Mouse (Mus musculus): ENCODE measurements around the gene Rgl1. TPM values are rescaled to one million over a fixed set of nuclear protein-coding genes. Genes with fewer than 3 reads are reported as not detected.

Rgl1 gene
- polyA plus RNA-seq, 1 experiment from 2014 or later, result 28.6 TPM

GRCm38 (mm10) chr1:152605895-152606625, 160.1 kb downstream of the Rgl1 start:
- H3K9me3 ChIP-seq (ENCODE audit: control insufficient read depth, low read length), result no peaks in the 10 kb centered on the region

DNA sequence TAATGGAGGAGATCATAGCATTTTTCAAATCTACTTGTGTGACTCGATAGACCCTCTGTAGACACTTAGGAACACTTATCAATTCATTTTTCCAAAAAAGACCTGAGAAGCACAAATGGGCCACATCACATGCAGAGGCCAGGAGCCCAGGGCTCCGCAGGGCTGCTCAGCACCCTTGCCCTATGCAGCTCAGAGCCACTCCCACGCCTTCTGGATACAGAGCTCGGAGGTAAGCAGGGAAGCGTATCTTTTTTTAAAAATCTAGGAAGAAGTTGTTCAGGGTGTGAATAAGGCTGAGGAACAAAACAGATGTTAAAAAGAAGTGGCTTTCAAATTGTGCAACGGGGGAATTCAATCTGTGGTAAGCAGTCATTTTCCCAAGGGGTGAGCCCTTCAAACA, 162.0 kb downstream of the Rgl1 start:
- H3K9ac ChIP-seq (ENCODE audit: low read length), result no peak overlapping the region
- no peaks in the 10 kb centered on the region for H3K9me3 ChIP-seq (ENCODE audit: control insufficient read depth, low read length)
- H3K4me3 ChIP-seq (ENCODE audit: low read depth, low read length), result no peak overlapping the region
- H3K27ac ChIP-seq (ENCODE audit: low read depth, low read length), result no peak overlapping the region
- no peak for ATAC-seq (replicated peaks; ENCODE audit: low FRiP score)
- no peaks in the 10 kb centered on the region for H3K4me1 ChIP-seq (replicated peaks; ENCODE audit: control insufficient read depth, insufficient read depth, low read length)
- H3K4me2 ChIP-seq (ENCODE audit: low read depth, low read length, severe bottlenecking), result no peak overlapping the region
- 88% methylated on average over 6 of the region's 6 CpGs for WGBS
- H3K36me3 ChIP-seq (ENCODE audit: control insufficient read depth, insufficient read depth, low read length), result no peaks in the 10 kb centered on the region
- H3K27me3 ChIP-seq (ENCODE audit: control insufficient read depth, insufficient read depth, low read length), result no peaks in the 10 kb centered on the region
- DNase-seq (ENCODE audit: low spot score), result no peak

More at GRCm38 (mm10) chr1:152605895-152606625, 160.1 kb downstream of the Rgl1 start:
- H3K4me3 ChIP-seq (ENCODE audit: low read depth, low read length), result no peak overlapping the region
- no peaks in the 10 kb centered on the region for H3K27me3 ChIP-seq (ENCODE audit: control insufficient read depth, insufficient read depth, low read length)
- H3K4me1 ChIP-seq (replicated peaks; ENCODE audit: control insufficient read depth, insufficient read depth, low read length), result no peaks in the 10 kb centered on the region
- 90% methylated on average over 5 of the region's 5 CpGs for WGBS
- H3K9ac ChIP-seq (ENCODE audit: low read length), result no peak overlapping the region
- H3K36me3 ChIP-seq (ENCODE audit: control insufficient read depth, insufficient read depth, low read length), result no peaks in the 10 kb centered on the region
- ATAC-seq (replicated peaks; ENCODE audit: low FRiP score), result no peak
- no peak overlapping the region for H3K4me2 ChIP-seq (ENCODE audit: low read depth, low read length, severe bottlenecking)
- no peak for DNase-seq (ENCODE audit: low spot score)
- no peak overlapping the region for H3K27ac ChIP-seq (ENCODE audit: low read depth, low read length)

DNA sequence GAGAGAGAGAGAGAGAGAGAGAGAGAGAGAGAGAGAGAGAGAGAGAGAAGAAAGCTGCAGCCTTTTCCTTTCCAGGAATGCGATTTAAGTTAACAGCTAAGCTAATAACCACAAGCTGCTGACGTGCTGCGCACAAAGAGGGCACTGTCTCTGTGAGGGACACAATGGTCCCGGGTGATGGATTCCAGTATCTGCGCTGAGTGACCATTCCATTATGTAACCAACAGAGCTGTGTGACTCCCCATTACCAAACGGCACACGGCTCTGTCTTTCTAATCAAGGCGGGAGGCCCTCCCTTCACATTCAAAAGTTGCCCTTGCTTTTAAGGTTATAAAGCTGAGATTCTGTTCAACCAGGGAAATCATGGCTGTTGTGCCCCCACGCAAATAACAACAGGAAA, 162.5 kb downstream of the Rgl1 start:
- Histone ChIP-seq H3K4me2 (ENCODE audit: low read depth, low read length, severe bottlenecking) (no peak overlapping the region), H3K4me1 (replicated peaks; ENCODE audit: control insufficient read depth, insufficient read depth, low read length) (no peaks in the 10 kb centered on the region), H3K9me3 (ENCODE audit: control insufficient read depth, low read length) (no peaks in the 10 kb centered on the region), H3K27ac (ENCODE audit: low read depth, low read length) (no peak overlapping the region), H3K4me3 (ENCODE audit: low read depth, low read length) (no peak overlapping the region), H3K27me3 (ENCODE audit: control insufficient read depth, insufficient read depth, low read length) (no peaks in the 10 kb centered on the region), H3K36me3 (ENCODE audit: control insufficient read depth, insufficient read depth, low read length) (no peaks in the 10 kb centered on the region), H3K9ac (ENCODE audit: low read length) (no peak overlapping the region)
- 66% methylated on average over 9 of the region's 9 CpGs for WGBS
- ATAC-seq (replicated peaks; ENCODE audit: low FRiP score) (no peak), DNase-seq (ENCODE audit: low spot score) (no peak)

DNA sequence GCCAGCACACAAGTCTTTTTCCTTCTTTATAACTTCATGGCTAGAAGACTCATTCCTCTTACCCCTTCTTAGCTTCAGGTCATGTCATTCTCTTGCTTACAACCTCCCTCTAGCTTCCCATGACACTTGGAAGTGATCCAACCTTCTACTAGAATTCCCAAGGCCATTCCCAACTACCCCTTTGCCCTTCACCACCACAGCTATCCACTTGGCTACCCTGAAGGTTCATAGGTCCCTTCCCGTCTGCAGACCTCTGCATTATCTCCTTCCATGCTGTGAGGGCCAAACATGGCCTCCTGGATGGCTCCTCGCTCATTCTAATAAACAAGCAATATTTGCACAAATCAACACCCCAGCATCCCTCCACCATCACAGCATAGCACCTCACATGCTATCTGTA, 165.7 kb downstream of the Rgl1 start:
- Histone ChIP-seq H3K4me1 (replicated peaks; ENCODE audit: control insufficient read depth, insufficient read depth, low read length) (no peaks in the 10 kb centered on the region), H3K9ac (ENCODE audit: low read length) (no peak overlapping the region), H3K4me3 (ENCODE audit: low read depth, low read length) (no peak overlapping the region), H3K36me3 (ENCODE audit: control insufficient read depth, insufficient read depth, low read length) (no peaks in the 10 kb centered on the region), H3K9me3 (ENCODE audit: control insufficient read depth, low read length) (no peaks in the 10 kb centered on the region), H3K27ac (ENCODE audit: low read depth, low read length) (no peak overlapping the region), H3K4me2 (ENCODE audit: low read depth, low read length, severe bottlenecking) (no peak overlapping the region), H3K27me3 (ENCODE audit: control insufficient read depth, insufficient read depth, low read length) (no peaks in the 10 kb centered on the region)
- DNase-seq (ENCODE audit: low spot score) (no peak), ATAC-seq (replicated peaks; ENCODE audit: low FRiP score) (no peak)
- 87% methylated on average over 2 of the region's 2 CpGs for WGBS

GRCm38 (mm10) chr1:152599347-152599746, 166.8 kb downstream of the Rgl1 start:
- Histone ChIP-seq H3K27ac (ENCODE audit: low read depth, low read length) (no peak overlapping the region), H3K36me3 (ENCODE audit: control insufficient read depth, insufficient read depth, low read length) (no peaks in the 10 kb centered on the region), H3K4me1 (replicated peaks; ENCODE audit: control insufficient read depth, insufficient read depth, low read length) (no peaks in the 10 kb centered on the region), H3K4me3 (ENCODE audit: low read depth, low read length) (no peak overlapping the region), H3K4me2 (ENCODE audit: low read depth, low read length, severe bottlenecking) (no peak overlapping the region), H3K27me3 (ENCODE audit: control insufficient read depth, insufficient read depth, low read length) (no peaks in the 10 kb centered on the region), H3K9ac (ENCODE audit: low read length) (no peak overlapping the region), H3K9me3 (ENCODE audit: control insufficient read depth, low read length) (no peaks in the 10 kb centered on the region)
- WGBS, result 83% methylated on average over 8 of the region's 8 CpGs
- DNase-seq (ENCODE audit: low spot score) (no peak), ATAC-seq (replicated peaks; ENCODE audit: low FRiP score) (no peak)

- Histone ChIP-seq H3K36me3 (ENCODE audit: control insufficient read depth, insufficient read depth, low read length) (no peaks in the 10 kb centered on the region), H3K27me3 (ENCODE audit: control insufficient read depth, insufficient read depth, low read length) (no peaks in the 10 kb centered on the region), H3K27ac (ENCODE audit: low read depth, low read length) (no peak overlapping the region), H3K4me2 (ENCODE audit: low read depth, low read length, severe bottlenecking) (no peak overlapping the region), H3K9ac (ENCODE audit: low read length) (no peak overlapping the region), H3K9me3 (ENCODE audit: control insufficient read depth, low read length) (no peaks in the 10 kb centered on the region), H3K4me1 (replicated peaks; ENCODE audit: control insufficient read depth, insufficient read depth, low read length) (no peaks in the 10 kb centered on the region), H3K4me3 (ENCODE audit: low read depth, low read length) (no peak overlapping the region)
- ATAC-seq (replicated peaks; ENCODE audit: low FRiP score), result no peak
- no peak for DNase-seq (ENCODE audit: low spot score)
- 78% methylated on average over 5 of the region's 5 CpGs for WGBS
Measured at GRCm38 (mm10) chr1:152594690-152595089, 171.5 kb downstream of the Rgl1 start.

DNA sequence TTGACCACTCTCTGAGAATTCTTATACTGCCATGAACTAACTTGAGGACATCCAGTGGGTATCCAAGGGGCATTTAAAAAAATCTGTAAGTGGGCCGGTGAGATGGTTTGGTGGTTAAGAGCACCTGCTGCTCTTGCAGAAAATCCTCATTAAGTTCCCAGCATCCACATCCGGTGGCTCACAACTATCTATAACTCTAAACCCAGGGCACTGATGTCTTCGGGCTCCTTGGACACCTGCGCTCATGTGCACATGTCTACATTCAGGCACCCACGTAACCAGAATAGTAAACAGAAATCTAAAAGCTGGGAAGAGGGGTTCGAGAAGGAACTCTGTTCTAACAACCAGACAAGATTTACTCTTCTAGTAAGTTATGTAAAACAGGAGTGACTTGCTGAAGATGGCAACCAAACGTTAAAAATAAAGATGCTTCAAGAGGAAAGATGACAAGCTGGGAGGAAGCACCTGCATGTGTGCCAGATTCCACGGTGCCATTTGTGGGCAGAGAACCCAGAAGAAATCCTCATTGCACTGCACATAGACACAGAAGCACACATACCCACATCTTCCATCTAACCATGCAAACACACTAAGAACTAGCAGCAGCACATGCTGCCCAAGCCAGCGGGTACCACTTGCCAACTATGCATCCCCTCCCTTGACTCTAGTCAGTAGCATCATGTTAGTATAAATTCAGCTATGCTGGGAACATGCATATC, 172.2 kb downstream of the Rgl1 start:
- Histone ChIP-seq H3K27ac (ENCODE audit: low read depth, low read length) (no peak overlapping the region), H3K27me3 (ENCODE audit: control insufficient read depth, insufficient read depth, low read length) (no peaks in the 10 kb centered on the region), H3K4me3 (ENCODE audit: low read depth, low read length) (no peak overlapping the region), H3K9me3 (ENCODE audit: control insufficient read depth, low read length) (no peaks in the 10 kb centered on the region), H3K4me2 (ENCODE audit: low read depth, low read length, severe bottlenecking) (no peak overlapping the region), H3K36me3 (ENCODE audit: control insufficient read depth, insufficient read depth, low read length) (no peaks in the 10 kb centered on the region), H3K9ac (ENCODE audit: low read length) (no peak overlapping the region), H3K4me1 (replicated peaks; ENCODE audit: control insufficient read depth, insufficient read depth, low read length) (no peaks in the 10 kb centered on the region)
- no peak for ATAC-seq (replicated peaks; ENCODE audit: low FRiP score)
- 96% methylated on average over 9 of the region's 9 CpGs for WGBS
- DNase-seq (ENCODE audit: low spot score), result no peak

- no peaks in the 10 kb centered on the region for H3K9me3 ChIP-seq (ENCODE audit: control insufficient read depth, low read length)
- no peaks in the 10 kb centered on the region for H3K27me3 ChIP-seq (ENCODE audit: control insufficient read depth, insufficient read depth, low read length)
- H3K36me3 ChIP-seq (ENCODE audit: control insufficient read depth, insufficient read depth, low read length), result no peaks in the 10 kb centered on the region
- no peak for ATAC-seq (replicated peaks; ENCODE audit: low FRiP score)
- no peak for DNase-seq (ENCODE audit: low spot score)
- no peak overlapping the region for H3K9ac ChIP-seq (ENCODE audit: low read length)
- WGBS, result 90% methylated on average over 7 of the region's 7 CpGs
- no peak overlapping the region for H3K27ac ChIP-seq (ENCODE audit: low read depth, low read length)
- no peak overlapping the region for H3K4me3 ChIP-seq (ENCODE audit: low read depth, low read length)
- H3K4me2 ChIP-seq (ENCODE audit: low read depth, low read length, severe bottlenecking), result no peak overlapping the region
- H3K4me1 ChIP-seq (replicated peaks; ENCODE audit: control insufficient read depth, insufficient read depth, low read length), result no peaks in the 10 kb centered on the region
Measured at GRCm38 (mm10) chr1:152593382-152593781, 172.8 kb downstream of the Rgl1 start.

GRCm38 (mm10) chr1:152592609-152593008, 173.5 kb downstream of the Rgl1 start:
- no peak overlapping the region for H3K4me3 ChIP-seq (ENCODE audit: low read depth, low read length)
- no peak overlapping the region for H3K27ac ChIP-seq (ENCODE audit: low read depth, low read length)
- no peaks in the 10 kb centered on the region for H3K4me1 ChIP-seq (replicated peaks; ENCODE audit: control insufficient read depth, insufficient read depth, low read length)
- H3K36me3 ChIP-seq (ENCODE audit: control insufficient read depth, insufficient read depth, low read length), result no peaks in the 10 kb centered on the region
- H3K4me2 ChIP-seq (ENCODE audit: low read depth, low read length, severe bottlenecking), result no peak overlapping the region
- H3K9ac ChIP-seq (ENCODE audit: low read length), result no peak overlapping the region
- DNase-seq (ENCODE audit: low spot score) (no peak), ATAC-seq (replicated peaks; ENCODE audit: low FRiP score) (no peak)
- no peaks in the 10 kb centered on the region for H3K27me3 ChIP-seq (ENCODE audit: control insufficient read depth, insufficient read depth, low read length)
- H3K9me3 ChIP-seq (ENCODE audit: control insufficient read depth, low read length), result no peaks in the 10 kb centered on the region
- 91% methylated on average over 6 of the region's 6 CpGs for WGBS
